Mouse (Mus musculus) heart, embryonic 16.5 days (tissue): ENCODE measurements around the gene Ipo4. TPM values are rescaled to one million over a fixed set of nuclear protein-coding genes. Genes with fewer than 3 reads are reported as not detected.

Experiments
- ATAC-seq: fragments of 200-750 bp; cut with Nextera tagmentation; replicated peaks from 2 replicates; pipeline ENCODE4 v1.8.0; 2017; ENCODE audit warnings: moderate number of reproducible peaks; ENCODE audit not compliant: insufficient read depth, low FRiP score; ENCODE audit errors: extremely low read depth
- H3K27ac ChIP-seq: fragments of 300-500 bp; sonication (generic); 2 replicates; pipeline ENCODE4 v1.5.1; 2014; ENCODE audit warnings: mild to moderate bottlenecking, low read length, control low read depth, moderate library complexity
- H3K27me3 ChIP-seq: fragments of 300-500 bp; sonication (generic); 2 replicates; pipeline ENCODE4 v1.6.1; 2014; ENCODE audit warnings: low read length, mixed read lengths; ENCODE audit not compliant: control insufficient read depth, insufficient read depth
- H3K36me3 ChIP-seq: fragments of 300-500 bp; sonication (generic); 2 replicates; pipeline ENCODE4 v1.6.1; 2014; ENCODE audit not compliant: control insufficient read depth, insufficient read depth
- H3K4me1 ChIP-seq: fragments of 300-500 bp; sonication (generic); 2 replicates; pipeline ENCODE4 v1.6.1; 2014; ENCODE audit warnings: low read length, mixed read lengths; ENCODE audit not compliant: control insufficient read depth, insufficient read depth
- H3K4me2 ChIP-seq: fragments of 300-500 bp; sonication (generic); 2 replicates; pipeline ENCODE4 v1.6.1; 2014; ENCODE audit warnings: low read depth, mild to moderate bottlenecking, control low read depth, low read length
- H3K4me3 ChIP-seq: fragments of 300-500 bp; sonication (generic); 2 replicates; pipeline ENCODE4 v1.5.1; 2014; ENCODE audit warnings: mild to moderate bottlenecking, control low read depth, low read length
- H3K9ac ChIP-seq: fragments of 300-500 bp; sonication (generic); 2 replicates; pipeline ENCODE4 v1.6.1; 2014; ENCODE audit warnings: low read length, control low read depth
- H3K9me3 ChIP-seq: fragments of 300-500 bp; sonication (generic); replicated peaks from 2 replicates; pipeline ENCODE4 v1.6.1; 2016; ENCODE audit warnings: low read length; ENCODE audit not compliant: control insufficient read depth
- WGBS: fragments of 180-500 bp; shearing (Covaris S2); extraction: QIAGEN DNeasy Blood & Tissue Kit; methylation state at CpG from one replicate; pipeline ENCODE4 v1.1.7; 2014; 5-methylcytosine and 5-hydroxymethylcytosine counted together
- polyA plus RNA-seq: library from polyadenylated mRNA; unstranded; fragments of >200 nt; fragmentation: Nextera tagmentation; extraction: Ambion mirVana; gene quantifications from 2 replicates; pipeline ENCODE4 v1.2.1, GENCODE M21; 2015

The Ipo4 gene
- polyA plus RNA-seq, 1 experiment from 2014 or later: 64.8 TPM

GRCm38 (mm10) chr14:55598521-55599390 lies 37.0 kb downstream of the Ipo4 start:
- Histone ChIP-seq H3K9me3 (no peaks in the 10 kb centered on the region), H3K27ac (no peak overlapping the region), H3K27me3 (no peaks in the 10 kb centered on the region), H3K4me3 (no peak overlapping the region), H3K9ac (no peak overlapping the region), H3K4me1 (no peaks in the 10 kb centered on the region), H3K4me2 (no peak overlapping the region), H3K36me3 (peaks cover 67% of the 10 kb centered on the region)
- WGBS: 94% methylated on average over 21 of the region's 21 CpGs
- no peak for ATAC-seq

GRCm38 (mm10) chr14:55596036-55596690 lies 39.6 kb downstream of the Ipo4 start:
- no peak overlapping the region for H3K27ac ChIP-seq
- H3K27me3 ChIP-seq: no peaks in the 10 kb centered on the region
- no peak overlapping the region for H3K9ac ChIP-seq
- H3K9me3 ChIP-seq: no peaks in the 10 kb centered on the region
- no peak for ATAC-seq
- H3K36me3 ChIP-seq: peaks cover 57% of the 10 kb centered on the region
- peaks cover 13% of the 10 kb centered on the region for H3K4me1 ChIP-seq
- H3K4me3 ChIP-seq: no peak overlapping the region
- no peak overlapping the region for H3K4me2 ChIP-seq
- WGBS: 76% methylated on average over 13 of the region's 13 CpGs

GRCm38 (mm10) chr14:55592226-55592625 lies 43.5 kb downstream of the Ipo4 start:
- H3K4me1 ChIP-seq: peaks cover 19% of the 10 kb centered on the region
- 3% methylated on average over 16 of the region's 16 CpGs for WGBS
- no peaks in the 10 kb centered on the region for H3K9me3 ChIP-seq
- H3K4me2 ChIP-seq: peak overlapping the region; percentile 76
- H3K4me3 ChIP-seq: peak overlapping the region; percentile 91
- peak overlapping the region; percentile 88 for H3K27ac ChIP-seq
- ATAC-seq: no peak
- peaks cover 36% of the 10 kb centered on the region for H3K36me3 ChIP-seq
- H3K9ac ChIP-seq: peak overlapping the region; percentile 93
- H3K27me3 ChIP-seq: no peaks in the 10 kb centered on the region

- Histone ChIP-seq H3K9me3 (no peaks in the 10 kb centered on the region), H3K27ac (peak within 1 kb of the TSS; percentile 97), H3K9ac (peak within 1 kb of the TSS; percentile 93), H3K27me3 (no peaks in the 10 kb centered on the region), H3K4me1 (peaks cover 19% of the 10 kb centered on the region), H3K4me2 (peak within 1 kb of the TSS; percentile 76), H3K4me3 (peak within 1 kb of the TSS; percentile 91), H3K36me3 (peaks cover 33% of the 10 kb centered on the region)
- under 1% methylated on average over 33 of the region's 33 CpGs for WGBS
- peak; percentile 89 for ATAC-seq
Observed at GRCm38 (mm10) chr14:55591331-55591891, 44.3 kb downstream of the Ipo4 start, which contains the start of gene Rnf31. Gene Rnf31, plus strand, starts transcription at chr14:55591708.

GRCm38 (mm10) chr14:55590748-55591330 lies 44.9 kb downstream of the Ipo4 start, which contains the start of gene Psme2:
Gene Psme2, minus strand, starts transcription at chr14:55591113.
- no peaks in the 10 kb centered on the region for H3K27me3 ChIP-seq
- peak within 1 kb of the TSS; percentile 91 for H3K4me3 ChIP-seq
- no peaks in the 10 kb centered on the region for H3K9me3 ChIP-seq
- H3K4me2 ChIP-seq: peak within 1 kb of the TSS; percentile 76
- H3K36me3 ChIP-seq: peaks cover 27% of the 10 kb centered on the region
- WGBS: 1% methylated on average over 22 of the region's 22 CpGs
- H3K9ac ChIP-seq: peak within 1 kb of the TSS; percentile 93
- H3K4me1 ChIP-seq: peaks cover 19% of the 10 kb centered on the region
- peak within 1 kb of the TSS; percentile 97 for H3K27ac ChIP-seq
- peak; percentile 94 for ATAC-seq

GRCm38 (mm10) chr14:55589771-55590448 lies 45.8 kb downstream of the Ipo4 start:
- peak overlapping the region; percentile 91 for H3K4me3 ChIP-seq
- WGBS: 75% methylated on average over 11 of the region's 11 CpGs
- peak overlapping the region; percentile 83 for H3K9ac ChIP-seq
- H3K36me3 ChIP-seq: peaks cover 18% of the 10 kb centered on the region
- H3K4me1 ChIP-seq: peaks cover 25% of the 10 kb centered on the region
- no peaks in the 10 kb centered on the region for H3K27me3 ChIP-seq
- no peak for ATAC-seq
- peak overlapping the region; percentile 76 for H3K4me2 ChIP-seq
- H3K27ac ChIP-seq: peak overlapping the region; percentile 97
- H3K9me3 ChIP-seq: no peaks in the 10 kb centered on the region

GRCm38 (mm10) chr14:55589271-55589670 lies 46.5 kb downstream of the Ipo4 start:
- WGBS: 84% methylated on average over 5 of the region's 5 CpGs
- no peak for ATAC-seq

GRCm38 (mm10) chr14:55586149-55586548 lies 49.6 kb downstream of the Ipo4 start:
- no peaks in the 10 kb centered on the region for H3K9me3 ChIP-seq
- peaks cover 13% of the 10 kb centered on the region for H3K36me3 ChIP-seq
- no peaks in the 10 kb centered on the region for H3K27me3 ChIP-seq
- H3K27ac ChIP-seq: no peak overlapping the region
- peaks cover 12% of the 10 kb centered on the region for H3K4me1 ChIP-seq
- H3K4me3 ChIP-seq: no peak overlapping the region
- ATAC-seq: no peak
- no peak overlapping the region for H3K9ac ChIP-seq
- WGBS: 83% methylated on average over 2 of the region's 2 CpGs
- no peak overlapping the region for H3K4me2 ChIP-seq

More at GRCm38 (mm10) chr14:55589271-55589670, 46.5 kb downstream of the Ipo4 start:
- Histone ChIP-seq H3K4me2 (no peak overlapping the region), H3K36me3 (peaks cover 13% of the 10 kb centered on the region), H3K9ac (no peak overlapping the region), H3K27ac (no peak overlapping the region), H3K27me3 (no peaks in the 10 kb centered on the region), H3K4me3 (no peak overlapping the region), H3K4me1 (peaks cover 25% of the 10 kb centered on the region), H3K9me3 (no peaks in the 10 kb centered on the region)
